Mouse (Mus musculus) intestine, postnatal 0 days (tissue): ENCODE measurements around the gene Cyb561d1. TPM values are rescaled to one million over a fixed set of nuclear protein-coding genes. Genes with fewer than 3 reads are reported as not detected.

Experiments used
- ATAC-seq: fragments of 200-750 bp; cut with Nextera tagmentation; 2 replicates; pipeline ENCODE4 v1.8.0; 2017; ENCODE audit warnings: mild to moderate bottlenecking, moderate TSS enrichment, moderate library complexity
- H3K27ac ChIP-seq: fragments of 300-500 bp; sonication (generic); 2 replicates; pipeline ENCODE4 v1.5.1; 2014; ENCODE audit warnings: mild to moderate bottlenecking, low read depth, low read length, moderate library complexity
- H3K27me3 ChIP-seq: fragments of 300-500 bp; sonication (generic); replicated peaks from 2 replicates; pipeline ENCODE4 v1.6.1; 2014; ENCODE audit warnings: low read length, mixed read lengths; ENCODE audit not compliant: control insufficient read depth, insufficient read depth
- H3K36me3 ChIP-seq: fragments of 300-500 bp; sonication (generic); 2 replicates; pipeline ENCODE4 v1.6.1; 2014; ENCODE audit warnings: mild to moderate bottlenecking, moderate library complexity; ENCODE audit not compliant: control insufficient read depth, insufficient read depth
- H3K4me1 ChIP-seq: fragments of 300-500 bp; sonication (generic); replicated peaks from 2 replicates; pipeline ENCODE4 v1.6.1; 2014; ENCODE audit warnings: antibody characterized with exemption, low read length, mixed read lengths; ENCODE audit not compliant: control insufficient read depth, insufficient read depth
- H3K4me2 ChIP-seq: fragments of 300-500 bp; sonication (generic); replicated peaks from 2 replicates; pipeline ENCODE4 v1.6.1; 2014; ENCODE audit warnings: low read depth, mild to moderate bottlenecking, moderate library complexity
- H3K4me3 ChIP-seq: fragments of 300-500 bp; sonication (generic); 2 replicates; pipeline ENCODE4 v1.5.1; 2014; ENCODE audit warnings: low read depth, low read length
- H3K9ac ChIP-seq: fragments of 300-500 bp; sonication (generic); 2 replicates; pipeline ENCODE4 v1.6.1; 2014; ENCODE audit warnings: mild to moderate bottlenecking, low read depth, low read length
- H3K9me3 ChIP-seq: fragments of 300-500 bp; sonication (generic); 2 replicates; pipeline ENCODE4 v1.6.1; 2016; ENCODE audit warnings: mixed run types; ENCODE audit not compliant: control insufficient read depth
- CTCF ChIP-seq: sonication (generic); IDR thresholded peaks from 2 replicates; pipeline ENCODE4 v1.5.1; 2016; ENCODE audit warnings: low read depth, mild to moderate bottlenecking, control low read depth, antibody characterized with exemption, moderate library complexity
- WGBS: fragments of 180-500 bp; shearing (Covaris S2); extraction: QIAGEN DNeasy Blood & Tissue Kit; methylation state at CpG from one replicate; pipeline ENCODE4 v1.1.7; 2014; 5-methylcytosine and 5-hydroxymethylcytosine counted together
- polyA plus RNA-seq: library from polyadenylated mRNA; unstranded; fragments of >200 nt; fragmentation: Nextera tagmentation; extraction: Ambion mirVana; gene quantifications from 2 replicates; pipeline ENCODE4 v1.2.1, GENCODE M21; 2015

The Cyb561d1 gene
- polyA plus RNA-seq, 1 experiment from 2014 or later, result 6.3 TPM

DNA sequence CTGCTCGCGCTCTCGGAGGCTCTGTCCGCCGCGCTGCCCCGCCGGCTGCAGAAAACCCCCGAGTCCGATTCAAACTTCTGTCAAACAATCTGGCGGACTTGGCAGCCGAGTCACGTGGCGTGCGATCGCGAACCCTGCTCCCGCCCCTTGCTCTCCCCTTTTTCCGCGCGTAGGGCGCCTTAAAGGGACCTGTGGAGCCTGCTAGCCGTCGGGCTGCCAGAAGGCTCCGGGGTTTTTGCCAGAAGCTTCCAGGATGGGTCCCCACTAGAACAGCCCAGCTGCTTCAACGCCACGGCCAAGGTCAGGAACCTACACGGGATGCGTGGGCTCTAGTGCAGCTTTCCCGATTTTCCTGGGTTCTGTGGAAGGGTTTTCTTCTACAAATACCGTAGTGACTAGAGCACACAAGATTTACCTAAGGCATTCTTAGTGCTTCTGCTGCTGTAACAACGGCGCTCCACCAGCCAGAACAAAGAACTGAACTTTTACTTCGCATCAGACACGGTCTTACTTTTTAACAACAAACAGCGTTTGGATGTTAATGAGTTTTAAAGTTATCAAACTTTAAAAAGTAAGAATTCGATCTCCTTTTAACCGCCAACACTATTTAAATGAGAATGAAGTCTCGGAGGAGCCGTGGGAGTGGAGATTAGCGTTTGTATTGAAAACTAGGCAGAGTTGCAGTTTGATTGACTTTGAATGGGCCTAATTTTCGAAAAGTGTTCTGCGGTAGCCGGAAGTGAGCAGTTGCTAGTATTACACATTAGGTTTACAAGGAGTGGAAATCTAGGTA lies 25.7 kb upstream of the Cyb561d1 start, which contains the start of gene Sypl2:
Sypl2 (minus strand) TSS at position 91 of the 793 bp plus-strand sequence.
- Histone ChIP-seq H3K27ac (no peak within 1 kb of the TSS), H3K27me3 (peaks cover 17% of the 10 kb centered on the region), H3K9me3 (no peaks in the 10 kb centered on the region), H3K36me3 (no peaks in the 10 kb centered on the region), H3K4me3 (peak within 1 kb of the TSS; percentile 46), H3K4me2 (peak within 1 kb of the TSS; percentile 76), H3K9ac (peak within 1 kb of the TSS; percentile 46; the same call in 1 of the 2 replicates), H3K4me1 (no peaks in the 10 kb centered on the region; the same call in 1 of the 2 replicates)
- WGBS, result 8% methylated on average over 44 of the region's 44 CpGs
- 0 out of 2 replicates have a peak, but pooled peaks have one; percentile 2 for TF ChIP-seq CTCF
- ATAC-seq, result peak; percentile 52; the same call in 1 of the 2 replicates

- 2% methylated on average over 67 of the region's 67 CpGs for WGBS
- no peaks in the 10 kb centered on the region for H3K36me3 ChIP-seq
- no peak for TF ChIP-seq CTCF
- ATAC-seq, result peak; percentile 46
- peak overlapping the region; percentile 46 for H3K4me3 ChIP-seq
- H3K4me2 ChIP-seq, result peak overlapping the region; percentile 76
- H3K27me3 ChIP-seq, result peaks cover 20% of the 10 kb centered on the region
- H3K9ac ChIP-seq, result peak overlapping the region; percentile 46; the same call in 1 of the 2 replicates
- H3K27ac ChIP-seq, result no peak overlapping the region
- H3K9me3 ChIP-seq, result no peaks in the 10 kb centered on the region
- no peaks in the 10 kb centered on the region; the same call in 1 of the 2 replicates for H3K4me1 ChIP-seq
Measured at GRCm38 (mm10) chr3:108225711-108226557, 24.9 kb upstream of the Cyb561d1 start.

DNA sequence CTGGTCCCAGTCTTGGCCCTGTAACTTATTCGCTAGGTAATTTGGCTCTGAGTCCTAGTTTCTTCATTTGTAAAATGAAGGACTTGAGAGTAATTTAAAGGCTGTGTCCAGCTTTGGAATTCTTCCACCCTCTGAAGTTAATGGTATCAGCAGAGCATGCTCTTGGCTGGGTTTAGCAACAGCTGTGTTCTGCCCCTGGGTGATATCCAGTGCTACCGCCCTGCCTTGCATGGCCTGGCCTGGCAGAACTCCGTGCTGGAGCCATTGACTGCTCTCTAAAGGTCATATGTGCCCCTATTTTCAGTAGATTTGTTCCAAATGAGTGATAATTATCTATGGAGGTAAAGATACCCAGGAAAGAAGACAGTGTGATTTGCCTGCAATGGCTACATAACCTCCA lies 19.6 kb upstream of the Cyb561d1 start:
- H3K4me3 ChIP-seq, result no peak overlapping the region
- H3K4me1 ChIP-seq, result no peaks in the 10 kb centered on the region
- ATAC-seq, result no peak
- 81% methylated on average over 3 of the region's 3 CpGs for WGBS
- no peak overlapping the region for H3K4me2 ChIP-seq
- H3K9me3 ChIP-seq, result no peaks in the 10 kb centered on the region
- no peak overlapping the region for H3K27ac ChIP-seq
- H3K27me3 ChIP-seq, result peaks cover 15% of the 10 kb centered on the region
- TF ChIP-seq CTCF, result no peak
- H3K36me3 ChIP-seq, result no peaks in the 10 kb centered on the region
- H3K9ac ChIP-seq, result no peak overlapping the region

- 6% methylated on average over 5 of the region's 5 CpGs for WGBS
- Histone ChIP-seq H3K4me1 (peaks cover under 1% of the 10 kb centered on the region), H3K9ac (no peak overlapping the region), H3K36me3 (no peaks in the 10 kb centered on the region), H3K27me3 (0 out of 2 replicates have a peak, but pooled peaks cover 3% of the 10 kb centered on the region), H3K4me3 (no peak overlapping the region), H3K9me3 (no peaks in the 10 kb centered on the region), H3K27ac (no peak overlapping the region), H3K4me2 (no peak overlapping the region)
- ATAC-seq, result no peak
- no peak for TF ChIP-seq CTCF
Measured at GRCm38 (mm10) chr3:108214734-108215133, 13.7 kb upstream of the Cyb561d1 start.

GRCm38 (mm10) chr3:108212406-108212805 lies 11.4 kb upstream of the Cyb561d1 start:
- ATAC-seq, result no peak
- WGBS, result 64% methylated on average over 8 of the region's 8 CpGs
- Histone ChIP-seq H3K9ac (no peak overlapping the region), H3K4me1 (peaks cover 5% of the 10 kb centered on the region), H3K9me3 (no peaks in the 10 kb centered on the region), H3K27ac (no peak overlapping the region), H3K4me2 (no peak overlapping the region), H3K27me3 (0 out of 2 replicates have a peak, but pooled peaks cover 3% of the 10 kb centered on the region), H3K36me3 (peaks cover 7% of the 10 kb centered on the region; the same call in 1 of the 2 replicates), H3K4me3 (no peak overlapping the region)
- TF ChIP-seq CTCF, result peak; percentile 32

DNA sequence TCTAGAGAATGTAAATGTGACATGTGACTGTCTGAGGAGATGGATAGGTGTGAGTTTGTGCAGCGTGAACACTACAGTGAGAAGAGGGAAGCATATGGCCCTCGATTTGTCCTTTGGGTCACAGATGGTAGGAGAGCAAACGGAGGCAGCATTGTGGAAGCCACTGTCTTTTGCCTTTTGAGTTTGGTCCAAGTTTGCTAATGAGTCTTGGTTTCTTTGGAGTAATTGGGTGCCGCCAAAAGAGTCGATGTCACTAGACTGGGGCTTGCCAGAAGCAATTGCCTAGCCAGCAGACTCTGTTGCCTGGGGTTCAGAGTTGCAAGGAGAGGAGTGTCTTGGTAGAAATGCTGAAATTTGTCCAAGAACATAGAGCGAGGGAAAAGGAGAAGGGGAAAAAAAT lies 10.8 kb upstream of the Cyb561d1 start:
- no peak for ATAC-seq
- Histone ChIP-seq H3K9ac (no peak overlapping the region), H3K36me3 (peaks cover 7% of the 10 kb centered on the region; the same call in 1 of the 2 replicates), H3K27me3 (0 out of 2 replicates have a peak, but pooled peaks cover 3% of the 10 kb centered on the region), H3K9me3 (no peaks in the 10 kb centered on the region), H3K4me3 (no peak overlapping the region), H3K4me2 (no peak overlapping the region), H3K4me1 (peaks cover 5% of the 10 kb centered on the region), H3K27ac (no peak overlapping the region)
- no peak for TF ChIP-seq CTCF
- WGBS, result 84% methylated on average over 6 of the region's 6 CpGs
